Mouse (Mus musculus) testis, adult 2 months (tissue): ENCODE data around the gene Fam133b.
"Not testable (repeated sequence)": the region's sequence is repeated elsewhere in the genome, so short reads cannot be mapped to it uniquely, and the experiment has no call there.

Source experiments
- CTCF ChIP-seq: fragments of 200-500 bp; IDR thresholded peaks from 2 replicates; pipeline ENCODE4 v1.5.1; 2012; ENCODE audit warnings: low read depth, mild to moderate bottlenecking, inconsistent platforms, low read length, moderate library complexity; ENCODE audit not compliant: control insufficient read depth, insufficient read depth, insufficient replicate concordance
- POLR2A ChIP-seq: fragments of 200-500 bp; IDR thresholded peaks from 2 replicates; pipeline ENCODE4 v1.6.1; 2012; ENCODE audit warnings: low read depth, mild to moderate bottlenecking, inconsistent platforms, low read length, moderate library complexity; ENCODE audit not compliant: control insufficient read depth

DNA sequence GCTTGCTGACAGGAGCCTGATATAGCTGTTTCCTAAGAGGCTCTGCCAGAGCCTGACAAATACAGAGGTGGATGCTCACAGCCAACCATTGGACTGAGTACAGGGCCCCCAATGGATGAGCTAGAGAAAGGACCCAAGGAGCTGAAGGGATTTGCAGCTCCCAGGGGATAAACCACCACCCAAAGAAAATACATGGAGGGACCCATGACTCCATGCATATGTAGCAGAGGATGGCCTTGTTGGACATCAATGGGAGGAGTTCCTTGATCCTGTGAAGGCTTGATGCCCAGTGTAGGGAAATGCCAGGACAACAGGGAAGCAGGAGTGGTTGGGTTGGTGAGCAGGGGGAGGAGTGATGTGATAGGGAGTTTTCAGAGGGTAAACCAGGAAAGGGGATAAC, 11.6 kb upstream of the Fam133b start:
- not testable (repeated sequence) for TF ChIP-seq CTCF, POLR2A
